Mouse (Mus musculus): ENCODE results near the gene Usp10. TPM values are rescaled to one million over a fixed set of nuclear protein-coding genes. Genes with fewer than 3 reads are reported as not detected.

Gene Usp10
- total and polyA plus RNA-seq, 2 experiments from 2014 or later: 77.3 to 106 TPM

DNA sequence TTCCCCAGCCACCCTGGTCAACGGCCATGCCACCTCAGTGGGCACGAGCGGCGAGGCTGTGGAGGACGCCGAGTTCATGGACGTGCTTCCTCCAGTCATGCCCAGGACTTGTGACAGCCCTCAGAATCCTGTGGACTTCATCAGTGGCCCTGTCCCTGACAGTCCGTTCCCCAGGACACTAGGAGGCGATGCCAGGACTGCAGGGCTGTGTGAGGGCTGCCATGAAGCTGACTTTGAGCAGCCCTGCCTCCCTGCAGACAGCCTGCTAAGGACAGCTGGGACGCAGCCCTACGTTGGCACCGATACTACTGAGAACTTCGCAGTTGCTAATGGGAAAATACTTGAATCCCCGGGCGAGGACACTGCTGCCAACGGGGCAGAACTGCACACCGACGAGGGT is 31.3 kb downstream of the Usp10 start:
- TF ChIP-seq CTCF (IDR thresholded peaks at IDR 0.05; ENCODE audit: low read depth): no peak
- ATAC-seq: no peak
- peaks cover 47% of the 10 kb centered on the region for H3K36me3 ChIP-seq (ENCODE audit: insufficient read depth)

DNA sequence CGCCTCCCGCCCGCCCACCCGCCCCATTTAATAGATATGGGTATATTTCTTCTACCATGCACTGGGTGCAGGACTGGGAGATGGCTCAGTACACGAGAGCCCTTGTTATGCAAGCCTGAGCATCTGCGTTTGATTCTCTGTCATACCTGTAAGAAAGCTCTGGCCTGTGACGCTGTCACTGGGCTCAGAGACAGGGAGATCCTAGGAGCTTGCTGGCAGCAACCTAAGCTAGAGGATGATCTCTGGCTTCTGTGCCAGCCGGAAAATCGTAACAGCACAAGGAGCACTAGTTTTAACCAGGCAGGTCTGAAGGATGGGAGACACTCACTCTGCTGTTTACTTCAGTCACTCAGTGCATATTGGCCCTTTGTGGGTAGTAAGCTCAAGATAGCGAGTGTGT is 33.5 kb downstream of the Usp10 start:
- no peak overlapping the region for H3K27ac ChIP-seq (ENCODE audit: low read depth, low read length)
- DNase-seq (no peak), ATAC-seq (no peak)
- H3K4me3 ChIP-seq (ENCODE audit: low read depth, low read length): no peak overlapping the region
- H3K4me1 ChIP-seq (ENCODE audit: insufficient read depth): no peaks in the 10 kb centered on the region
- WGBS: 92% methylated on average over 10 of the region's 10 CpGs
- H3K36me3 ChIP-seq (ENCODE audit: insufficient read depth): peaks cover 41% of the 10 kb centered on the region
- TF ChIP-seq CTCF (IDR thresholded peaks at IDR 0.05; ENCODE audit: low read depth): no peak
- H3K9ac ChIP-seq: no peak overlapping the region
- no peaks in the 10 kb centered on the region for H3K9me3 ChIP-seq (ENCODE audit: low read length)
- no peaks in the 10 kb centered on the region for H3K27me3 ChIP-seq (ENCODE audit: insufficient read depth, low read length)
- H3K4me2 ChIP-seq (ENCODE audit: low read depth): no peak overlapping the region

More for the DNA sequence above, 31.3 kb downstream of the Usp10 start:
- WGBS: 82% methylated on average over 18 of the region's 18 CpGs
- Histone ChIP-seq H3K27me3 (ENCODE audit: insufficient read depth, low read length) (no peaks in the 10 kb centered on the region), H3K4me1 (ENCODE audit: insufficient read depth) (no peaks in the 10 kb centered on the region), H3K9ac (no peak overlapping the region), H3K27ac (ENCODE audit: low read depth, low read length) (no peak overlapping the region), H3K4me3 (ENCODE audit: low read depth, low read length) (no peak overlapping the region), H3K4me2 (ENCODE audit: low read depth) (no peak overlapping the region), H3K9me3 (ENCODE audit: low read length) (no peaks in the 10 kb centered on the region)
- DNase-seq: no peak

DNA sequence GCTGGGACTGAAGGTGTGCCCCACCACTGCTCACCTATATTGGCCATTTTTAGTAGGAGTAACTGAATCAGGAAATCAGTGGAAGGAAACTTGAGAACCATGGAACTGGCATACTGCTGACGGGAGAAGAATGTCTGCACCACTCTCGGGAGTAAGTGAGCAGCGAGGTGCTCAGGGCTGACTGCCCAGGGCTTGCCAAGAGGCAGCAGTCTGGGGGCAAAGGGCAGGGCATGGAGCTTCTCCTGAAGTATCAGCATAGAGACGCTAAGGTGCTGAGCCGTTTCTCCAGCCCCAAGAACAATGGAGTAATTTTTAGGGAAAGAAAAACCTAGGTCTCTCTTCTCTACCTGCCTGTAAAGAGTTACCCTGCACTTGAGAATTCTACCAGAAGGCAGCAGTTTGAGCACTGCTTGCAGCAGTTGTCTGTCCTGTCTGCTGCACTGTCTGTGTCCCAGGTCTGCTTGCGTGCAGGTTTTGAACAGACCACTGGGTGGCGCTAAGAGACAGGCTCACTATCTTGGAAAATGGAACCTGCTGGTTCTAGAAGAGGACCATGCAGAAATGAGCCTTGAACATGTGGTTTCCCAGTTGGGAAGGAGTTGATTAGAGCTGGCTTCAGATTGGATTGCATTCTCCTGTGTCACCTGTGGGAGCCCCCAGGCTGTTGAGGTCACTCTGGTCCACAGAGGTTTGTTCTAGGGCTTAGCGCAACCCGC is 34.1 kb downstream of the Usp10 start:
- WGBS: 70% methylated on average over 9 of the region's 9 CpGs
- H3K4me2 ChIP-seq (ENCODE audit: low read depth): no peak overlapping the region
- peak; percentile 82 for DNase-seq
- H3K9ac ChIP-seq: no peak overlapping the region
- H3K27ac ChIP-seq (ENCODE audit: low read depth, low read length): no peak overlapping the region
- peak; percentile 95 for TF ChIP-seq CTCF (IDR thresholded peaks at IDR 0.05; ENCODE audit: low read depth)
- H3K4me1 ChIP-seq (ENCODE audit: insufficient read depth): no peaks in the 10 kb centered on the region
- peaks cover 42% of the 10 kb centered on the region for H3K36me3 ChIP-seq (ENCODE audit: insufficient read depth)
- no peaks in the 10 kb centered on the region for H3K27me3 ChIP-seq (ENCODE audit: insufficient read depth, low read length)
- no peak overlapping the region for H3K4me3 ChIP-seq (ENCODE audit: low read depth, low read length)
- no peaks in the 10 kb centered on the region for H3K9me3 ChIP-seq (ENCODE audit: low read length)
- peak; percentile 77 for ATAC-seq

DNA sequence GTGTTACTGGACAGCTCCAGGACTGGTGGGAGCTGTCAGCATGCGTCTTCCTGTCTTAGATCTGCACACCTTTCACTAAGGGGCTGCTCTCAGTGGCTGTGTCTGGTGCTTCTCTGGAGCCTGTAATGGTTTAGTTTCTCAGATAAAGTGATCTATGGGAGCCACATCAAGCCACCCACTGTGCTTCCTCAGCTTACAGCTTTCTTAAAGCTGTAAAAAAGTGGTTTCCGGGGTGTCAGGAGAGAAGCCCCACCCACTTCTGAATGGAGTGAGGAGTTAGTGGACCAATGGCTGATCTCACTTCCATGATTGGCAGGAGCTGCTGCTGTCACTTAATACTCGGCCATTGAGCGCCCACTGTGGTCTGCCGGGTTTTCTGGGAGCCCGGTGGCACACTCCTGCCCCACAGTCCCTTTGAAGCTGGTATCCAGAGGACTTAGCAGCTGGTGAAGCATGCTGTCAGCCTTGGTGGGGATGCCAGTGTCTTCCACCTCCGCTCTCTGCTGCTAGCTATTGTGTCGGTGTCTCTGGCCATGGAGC is 36.2 kb downstream of the Usp10 start:
- Histone ChIP-seq H3K4me3 (ENCODE audit: low read depth, low read length) (no peak overlapping the region), H3K27ac (ENCODE audit: low read depth, low read length) (no peak overlapping the region), H3K4me1 (ENCODE audit: insufficient read depth) (no peaks in the 10 kb centered on the region), H3K36me3 (ENCODE audit: insufficient read depth) (peaks cover 52% of the 10 kb centered on the region), H3K27me3 (ENCODE audit: insufficient read depth, low read length) (no peaks in the 10 kb centered on the region), H3K9me3 (ENCODE audit: low read length) (no peaks in the 10 kb centered on the region), H3K9ac (no peak overlapping the region), H3K4me2 (ENCODE audit: low read depth) (no peak overlapping the region)
- no peak for DNase-seq
- WGBS: 73% methylated on average over 8 of the region's 8 CpGs
- no peak for ATAC-seq
- TF ChIP-seq CTCF (IDR thresholded peaks at IDR 0.05; ENCODE audit: low read depth): no peak

DNA sequence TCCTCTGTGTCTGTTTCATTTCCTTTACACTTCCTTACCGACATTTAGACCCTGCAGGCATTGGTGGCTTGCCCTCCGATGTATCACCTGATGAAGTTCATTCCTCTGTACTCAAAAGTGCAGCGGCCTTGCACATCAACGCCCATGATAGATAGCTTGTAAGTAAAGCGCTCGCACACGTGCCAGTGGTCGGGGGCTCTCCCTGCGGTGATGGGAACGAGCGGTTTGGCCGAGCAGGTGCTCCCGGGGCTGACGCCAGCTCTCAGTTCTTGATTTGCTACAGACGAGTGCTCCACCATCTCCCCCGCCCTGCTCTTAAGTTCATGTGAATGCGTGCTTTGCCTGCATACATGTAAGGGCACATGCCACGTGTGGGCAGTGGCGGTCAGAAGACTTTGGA is 37.5 kb downstream of the Usp10 start:
- WGBS: 87% methylated on average over 19 of the region's 19 CpGs
- ATAC-seq (no peak), DNase-seq (no peak)
- H3K36me3 ChIP-seq (ENCODE audit: insufficient read depth): peaks cover 52% of the 10 kb centered on the region
- H3K4me2 ChIP-seq (ENCODE audit: low read depth): no peak overlapping the region
- H3K9ac ChIP-seq: no peak overlapping the region
- H3K4me3 ChIP-seq (ENCODE audit: low read depth, low read length): no peak overlapping the region
- H3K9me3 ChIP-seq (ENCODE audit: low read length): no peaks in the 10 kb centered on the region
- H3K27me3 ChIP-seq (ENCODE audit: insufficient read depth, low read length): no peaks in the 10 kb centered on the region
- H3K4me1 ChIP-seq (ENCODE audit: insufficient read depth): no peaks in the 10 kb centered on the region
- H3K27ac ChIP-seq (ENCODE audit: low read depth, low read length): no peak overlapping the region
- TF ChIP-seq CTCF (IDR thresholded peaks at IDR 0.05; ENCODE audit: low read depth): no peak

DNA sequence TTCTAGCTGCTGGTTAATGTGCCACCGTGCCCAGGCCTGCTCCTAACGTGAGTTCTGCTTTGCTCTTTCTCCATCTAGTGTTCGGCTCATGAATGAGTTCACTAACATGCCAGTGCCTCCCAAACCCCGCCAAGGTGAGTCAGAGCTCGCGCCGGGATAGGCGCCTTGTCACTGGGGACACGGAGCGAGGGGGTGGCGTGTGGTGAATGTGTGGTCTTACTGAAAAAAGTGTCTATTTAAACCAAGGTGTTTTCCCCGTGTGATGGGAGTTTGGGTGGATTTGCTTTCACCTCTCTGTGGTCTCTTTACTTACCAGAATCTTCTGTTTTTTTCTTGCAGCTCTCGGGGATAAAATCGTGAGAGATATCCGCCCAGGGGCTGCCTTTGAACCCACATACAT is 38.2 kb downstream of the Usp10 start:
- WGBS: 67% methylated on average over 15 of the region's 15 CpGs
- H3K4me1 ChIP-seq (ENCODE audit: insufficient read depth): no peaks in the 10 kb centered on the region
- no peak overlapping the region for H3K9ac ChIP-seq
- H3K27me3 ChIP-seq (ENCODE audit: insufficient read depth, low read length): no peaks in the 10 kb centered on the region
- H3K9me3 ChIP-seq (ENCODE audit: low read length): no peaks in the 10 kb centered on the region
- TF ChIP-seq CTCF (IDR thresholded peaks at IDR 0.05; ENCODE audit: low read depth): peak; percentile 24; the same call in 1 of the 2 replicates
- H3K36me3 ChIP-seq (ENCODE audit: insufficient read depth): peaks cover 58% of the 10 kb centered on the region
- no peak overlapping the region for H3K4me3 ChIP-seq (ENCODE audit: low read depth, low read length)
- DNase-seq (peak; percentile 25), ATAC-seq (no peak)
- no peak overlapping the region for H3K4me2 ChIP-seq (ENCODE audit: low read depth)
- no peak overlapping the region for H3K27ac ChIP-seq (ENCODE audit: low read depth, low read length)

DNA sequence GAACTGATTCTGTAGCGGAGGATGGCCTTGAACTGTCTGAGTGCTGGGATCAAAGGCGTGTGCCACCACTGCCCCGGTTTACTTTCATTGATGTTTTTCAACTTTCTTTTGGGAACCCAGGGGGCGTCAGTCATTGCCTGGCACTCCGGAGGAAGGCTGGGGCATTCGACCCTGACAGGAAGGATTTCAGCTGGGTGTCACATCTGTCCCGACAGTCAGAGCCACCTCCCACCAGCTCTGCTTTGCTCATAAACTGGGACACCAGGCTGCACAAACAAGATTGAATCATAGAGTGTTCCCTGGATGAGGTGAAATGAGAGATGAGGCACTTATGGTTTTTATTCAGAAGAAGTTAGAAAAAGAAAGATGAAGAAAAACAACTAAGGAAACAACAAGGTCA is 42.1 kb downstream of the Usp10 start:
- H3K27me3 ChIP-seq (ENCODE audit: insufficient read depth, low read length): no peaks in the 10 kb centered on the region
- H3K4me2 ChIP-seq (ENCODE audit: low read depth): no peak overlapping the region
- 77% methylated on average over 7 of the region's 7 CpGs for WGBS
- no peak overlapping the region for H3K27ac ChIP-seq (ENCODE audit: low read depth, low read length)
- ATAC-seq (no peak), DNase-seq (no peak)
- H3K4me3 ChIP-seq (ENCODE audit: low read depth, low read length): no peak overlapping the region
- peaks cover 88% of the 10 kb centered on the region for H3K36me3 ChIP-seq (ENCODE audit: insufficient read depth)
- no peaks in the 10 kb centered on the region for H3K4me1 ChIP-seq (ENCODE audit: insufficient read depth)
- H3K9me3 ChIP-seq (ENCODE audit: low read length): no peaks in the 10 kb centered on the region
- no peak overlapping the region for H3K9ac ChIP-seq
- TF ChIP-seq CTCF (IDR thresholded peaks at IDR 0.05; ENCODE audit: low read depth): no peak

Data from forebrain, postnatal 0 days (tissue).